Mouse (Mus musculus): ENCODE results near the gene S100a1. TPM values are rescaled to one million over a fixed set of nuclear protein-coding genes. Genes with fewer than 3 reads are reported as not detected.

The S100a1 gene
- total RNA-seq, 2 experiments from 2014 or later, result 67.1 TPM

DNA sequence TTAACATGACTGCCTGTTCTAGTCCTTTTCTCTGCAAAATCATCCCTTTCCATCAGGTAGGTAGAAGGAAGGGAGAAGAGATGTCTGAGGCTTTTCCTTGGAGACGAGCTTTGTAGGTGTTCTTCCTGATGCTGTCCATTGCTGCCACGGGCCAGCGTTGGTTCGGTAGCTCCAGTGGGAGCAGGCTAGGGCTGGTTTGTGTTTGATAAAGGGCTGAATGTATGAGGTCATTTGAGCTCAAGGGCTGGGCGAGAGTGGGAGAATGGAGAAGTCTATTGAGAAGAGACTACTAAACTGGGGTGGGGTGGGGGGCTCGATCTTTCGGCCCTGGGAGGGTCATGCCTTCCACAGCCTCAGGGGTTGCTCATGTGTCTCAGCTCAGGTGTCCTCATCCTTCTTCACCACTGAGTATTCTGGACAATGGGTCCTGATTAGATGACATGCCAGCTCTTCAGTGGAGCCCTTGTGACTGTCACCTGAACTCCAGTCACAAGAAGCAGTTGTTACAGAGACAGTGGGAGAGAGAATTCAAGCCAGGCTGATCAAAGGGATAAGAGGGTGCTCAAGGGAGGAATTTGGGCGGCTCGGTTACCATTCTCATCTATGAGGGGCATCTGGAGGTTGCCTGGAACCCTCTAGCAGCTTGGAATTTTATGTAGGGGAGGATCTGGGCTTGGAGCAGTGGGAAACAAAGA, 1.1 kb downstream of the S100a1 start:
- DNase-seq (ENCODE audit: low spot score in 2 of 2), result no peak

- no peak for DNase-seq (ENCODE audit: low spot score in 2 of 2)
Measured at GRCm38 (mm10) chr3:90512276-90512675, 1.9 kb downstream of the S100a1 start.

DNA sequence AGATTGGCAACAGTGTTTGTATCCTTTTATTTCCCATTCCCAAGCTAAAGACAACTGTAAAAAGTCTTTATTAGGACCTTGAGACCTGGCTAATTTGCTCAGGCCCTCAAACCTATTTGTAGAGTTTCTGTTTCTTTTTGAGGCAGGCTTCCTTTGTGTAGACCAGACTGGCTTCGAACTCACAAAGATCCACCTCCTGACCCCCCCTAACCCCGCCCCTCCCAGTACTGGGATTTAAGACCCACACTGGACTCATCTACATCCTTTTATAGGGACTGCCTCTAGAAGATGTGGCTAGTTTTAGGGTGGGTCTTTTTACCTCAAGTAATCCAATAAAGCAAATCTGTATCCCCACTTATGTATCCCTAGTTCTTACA, 4.5 kb downstream of the S100a1 start:
- no peak for DNase-seq (ENCODE audit: low spot score in 2 of 2)

- DNase-seq (ENCODE audit: low spot score in 2 of 2), result peak; percentile 97 to 99
Measured at GRCm38 (mm10) chr3:90508950-90509746, 5.0 kb downstream of the S100a1 start, which contains the start of gene Chtop. Chtop (minus strand) TSS chr3:90509498.

DNA sequence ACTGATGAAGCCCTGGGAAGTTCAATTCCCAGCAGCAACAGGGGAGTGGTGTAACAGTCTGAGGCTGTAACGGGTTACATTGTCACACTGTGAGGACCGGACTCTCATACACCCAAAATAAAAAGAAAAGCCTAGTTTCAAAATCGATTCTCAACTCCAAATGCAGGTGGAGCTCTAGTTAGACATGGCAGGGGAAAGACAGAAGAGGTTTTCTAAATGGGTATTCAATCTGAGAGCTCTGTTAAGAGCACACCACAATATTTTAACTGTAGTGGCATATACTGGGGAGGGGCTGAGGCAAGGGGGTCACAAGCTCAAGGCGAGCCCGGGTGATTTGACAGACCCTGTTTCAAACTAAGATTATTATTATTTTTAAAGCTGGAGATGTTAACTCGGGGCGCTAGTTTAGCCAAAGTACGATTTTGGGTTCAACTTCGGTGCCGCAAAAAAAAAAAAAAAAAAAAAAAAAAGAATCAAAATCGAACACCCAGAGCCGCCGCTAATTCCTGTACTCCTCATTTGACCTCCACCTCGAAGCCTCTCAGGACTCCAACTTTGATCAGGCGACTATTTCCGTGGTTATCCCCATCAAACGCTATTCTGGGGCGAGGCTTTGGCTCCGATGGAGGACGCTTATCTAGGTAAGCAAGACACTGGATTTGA, 5.8 kb downstream of the S100a1 start:
- DNase-seq (ENCODE audit: low spot score in 2 of 2), result no peak

GRCm38 (mm10) chr3:90506362-90506761, 7.8 kb downstream of the S100a1 start:
- DNase-seq (ENCODE audit: low spot score in 2 of 2), result no peak

DNA sequence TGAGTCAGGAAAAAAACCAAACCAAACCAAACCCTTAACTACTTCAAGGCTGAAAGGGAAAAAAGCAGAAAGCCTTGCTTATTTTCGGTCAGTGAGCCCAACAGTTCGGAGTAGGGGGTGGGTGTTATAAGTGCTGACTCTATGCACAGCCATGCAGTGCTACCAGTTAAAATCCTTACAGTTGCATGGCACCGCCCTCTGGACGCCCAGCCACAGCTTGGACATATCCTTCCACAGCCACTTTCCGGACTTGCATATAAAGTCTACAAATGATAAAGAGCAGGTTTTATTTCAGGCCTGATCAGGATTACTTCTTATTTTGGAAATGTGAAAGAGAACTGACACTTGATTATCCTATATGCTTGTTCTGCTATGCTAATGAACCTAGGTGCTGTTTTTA, 9.0 kb downstream of the S100a1 start:
- no peak for DNase-seq (ENCODE audit: low spot score in 2 of 2)

GRCm38 (mm10) chr3:90503444-90503843, 10.7 kb downstream of the S100a1 start:
- DNase-seq (ENCODE audit: low spot score in 2 of 2), result no peak

GRCm38 (mm10) chr3:90497597-90497996, 16.6 kb downstream of the S100a1 start:
- no peak for DNase-seq (ENCODE audit: low spot score in 2 of 2)

- no peak for DNase-seq (ENCODE audit: low spot score in 2 of 2)
Measured at GRCm38 (mm10) chr3:90495850-90496525, 18.2 kb downstream of the S100a1 start.

GRCm38 (mm10) chr3:90493831-90494540, 20.2 kb downstream of the S100a1 start:
- DNase-seq (ENCODE audit: low spot score in 2 of 2), result no peak

DNA sequence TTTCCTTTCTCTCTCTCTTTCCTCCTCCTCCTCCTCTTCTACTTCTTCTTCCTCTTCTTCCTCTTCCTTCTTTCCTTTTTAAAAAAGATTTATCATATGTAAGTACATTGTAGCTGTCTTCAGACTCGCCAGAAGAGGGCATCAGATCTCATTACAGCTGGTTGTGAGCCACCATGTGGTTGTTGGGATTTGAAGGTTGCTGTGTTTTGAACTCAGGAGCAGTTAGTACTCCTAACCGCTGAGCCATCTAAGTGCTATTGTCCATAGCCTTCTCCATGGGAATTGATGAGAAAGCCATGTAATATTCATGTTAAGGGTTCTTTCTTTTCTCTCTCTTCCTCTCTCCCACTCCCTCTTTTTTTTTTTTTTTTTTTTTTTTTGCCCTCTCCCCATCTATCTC, 22.8 kb downstream of the S100a1 start:
- no peak for DNase-seq (ENCODE audit: low spot score in 2 of 2)

- peak; percentile 85 to 95 for DNase-seq (ENCODE audit: low spot score in 2 of 2)
Measured at GRCm38 (mm10) chr3:90490696-90491256, 23.4 kb downstream of the S100a1 start, which contains the start of gene Snapin. Snapin (minus strand) TSS chr3:90491033.

GRCm38 (mm10) chr3:90488576-90488975, 25.6 kb downstream of the S100a1 start:
- DNase-seq (ENCODE audit: low spot score in 2 of 2), result no peak

DNA sequence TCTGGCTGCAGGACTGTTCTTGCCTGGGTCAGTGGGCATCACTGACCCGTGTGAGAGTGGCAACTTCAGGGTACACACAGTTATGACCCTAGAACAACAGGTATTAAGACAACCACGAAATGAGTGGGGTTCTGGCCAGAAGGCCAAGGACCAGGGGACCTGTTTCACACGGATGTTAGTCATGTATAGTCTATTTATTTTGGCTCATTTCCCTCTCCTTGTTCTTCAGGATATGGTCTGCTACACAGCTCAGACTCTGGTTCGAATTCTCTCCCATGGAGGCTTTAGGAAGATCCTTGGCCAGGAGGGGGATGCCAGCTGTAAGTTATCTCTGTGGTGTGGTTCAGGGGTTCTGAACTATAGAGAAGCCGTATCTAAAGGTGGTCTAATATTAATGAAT, 27.2 kb downstream of the S100a1 start:
- no peak for DNase-seq (ENCODE audit: low spot score in 2 of 2)

- peak; percentile 80 to 87 for DNase-seq (ENCODE audit: low spot score in 2 of 2)
Measured at GRCm38 (mm10) chr3:90475831-90476611, 38.2 kb downstream of the S100a1 start, which contains the start of gene Ilf2. Ilf2 (plus strand) TSS chr3:90476126.

GRCm38 (mm10) chr3:90475151-90475830, 38.9 kb downstream of the S100a1 start:
- no peak for DNase-seq (ENCODE audit: low spot score in 2 of 2)

GRCm38 (mm10) chr3:90472213-90472612, 42.0 kb downstream of the S100a1 start:
- DNase-seq (ENCODE audit: low spot score in 2 of 2), result no peak

Data from adrenal gland, postnatal 4 days (tissue).